Mouse (Mus musculus) kidney, adult 2 months (tissue): Measurements from ENCODE around the gene Plin4. TPM values are rescaled to one million over a fixed set of nuclear protein-coding genes. Genes with fewer than 3 reads are reported as not detected.

Experiments
- DNase-seq: peaks from one replicate; pipeline ENCODE4 v3.0.0; 2021
- H3K27ac ChIP-seq: fragments of 200-500 bp; 2 replicates; pipeline ENCODE4 v1.5.1; 2012; ENCODE audit warnings: low read depth, low read length, control low read depth, inconsistent platforms; ENCODE audit not compliant: insufficient read depth
- H3K27me3 ChIP-seq: fragments of 200-500 bp; replicated peaks from 2 replicates; pipeline ENCODE4 v1.6.1; 2012; ENCODE audit warnings: mild to moderate bottlenecking, moderate library complexity, low read length, inconsistent platforms; ENCODE audit not compliant: control insufficient read depth, insufficient read depth
- H3K36me3 ChIP-seq: fragments of 200-500 bp; 2 replicates; pipeline ENCODE4 v1.6.1; 2012; ENCODE audit warnings: mild to moderate bottlenecking, moderate library complexity, low read length, inconsistent platforms; ENCODE audit not compliant: control insufficient read depth, insufficient read depth
- H3K4me1 ChIP-seq: fragments of 200-500 bp; 2 replicates; pipeline ENCODE4 v1.6.1; 2011; ENCODE audit warnings: low read length; ENCODE audit not compliant: control insufficient read depth, insufficient read depth
- H3K4me3 ChIP-seq: fragments of 200-500 bp; 2 replicates; pipeline ENCODE4 v1.5.1; 2011; ENCODE audit warnings: mild to moderate bottlenecking, low read depth, low read length, control low read depth; ENCODE audit not compliant: insufficient read depth
- CTCF ChIP-seq: fragments of 200-500 bp; conservative IDR thresholded peaks from 2 replicates; pipeline ENCODE4 v1.5.1; 2011; ENCODE audit warnings: low read depth, mild to moderate bottlenecking, control low read depth, low read length, moderate library complexity, mixed read lengths; ENCODE audit not compliant: insufficient read depth, insufficient read length
- POLR2A ChIP-seq: fragments of 200-500 bp; IDR thresholded peaks from one replicate; pipeline ENCODE4 v1.6.1; 2011; ENCODE audit warnings: low read depth, low read length, control low read depth
- WGBS: fragments of 180-500 bp; shearing (Covaris S2); methylation state at CpG from one replicate; pipeline ENCODE4 v1.1.7; 2018; 5-methylcytosine and 5-hydroxymethylcytosine counted together
- polyA plus RNA-seq: library from polyadenylated mRNA; depleted of rRNA; stranded (reverse); fragments of >200 nt; gene quantifications from 2 replicates; pipeline ENCODE4 v1.2.3, GENCODE M21; 2012

Gene Plin4
- polyA plus RNA-seq, 1 experiment: 14.4 TPM

DNA sequence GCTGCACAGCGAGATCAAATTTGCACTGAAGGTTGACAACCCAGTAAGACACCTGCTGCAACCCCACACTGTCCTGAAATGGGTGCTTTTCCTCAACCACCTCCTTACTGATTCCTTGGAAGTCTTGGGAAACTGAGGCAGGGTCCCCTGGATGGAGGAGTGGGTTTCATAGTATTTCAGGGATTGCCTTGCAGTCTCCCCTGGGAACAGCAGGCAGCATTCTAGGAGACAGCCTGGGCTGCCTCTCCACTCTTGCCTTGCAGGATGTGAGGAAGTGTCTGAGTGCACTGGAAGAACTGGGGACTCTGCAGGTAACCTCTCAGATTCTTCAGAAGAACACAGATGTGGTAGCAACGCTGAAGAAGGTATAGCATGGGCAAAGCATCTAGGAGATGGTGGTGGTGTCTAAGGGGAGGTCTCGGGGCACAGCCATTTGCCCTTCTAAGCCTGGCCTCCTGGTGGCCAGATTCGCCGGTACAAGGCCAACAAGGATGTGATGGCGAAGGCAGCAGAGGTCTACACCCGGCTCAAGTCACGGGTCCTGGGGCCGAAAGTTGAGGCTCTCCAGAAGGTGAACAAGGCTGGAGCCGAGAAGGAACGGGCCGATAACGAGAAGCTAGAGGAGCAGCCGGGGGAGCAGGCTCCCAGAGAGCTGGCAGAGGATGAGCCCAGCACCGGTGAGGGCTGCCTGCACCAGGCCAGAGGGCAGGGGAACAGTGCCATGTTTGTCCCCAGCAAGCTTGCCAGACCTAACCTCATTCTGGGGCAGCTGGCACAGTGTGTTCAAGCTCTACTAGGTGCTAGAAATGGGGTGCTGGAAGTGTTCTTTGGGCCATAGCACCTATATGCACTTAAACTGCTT is 10.7 kb downstream of the Plin4 start:
- WGBS: 89% methylated on average over 15 of the region's 15 CpGs
- no peak for TF ChIP-seq POLR2A
- no peak; the same call in 1 of the 2 replicates for TF ChIP-seq CTCF
- DNase-seq: no peak
- no peak overlapping the region for H3K4me3 ChIP-seq
- H3K27me3 ChIP-seq: no peaks in the 10 kb centered on the region
- no peak overlapping the region for H3K27ac ChIP-seq
- H3K36me3 ChIP-seq: peaks cover 3% of the 10 kb centered on the region
- no peaks in the 10 kb centered on the region for H3K4me1 ChIP-seq

- H3K4me1 ChIP-seq: no peaks in the 10 kb centered on the region
- no peak overlapping the region for H3K27ac ChIP-seq
- 91% methylated on average over 8 of the region's 8 CpGs for WGBS
- H3K27me3 ChIP-seq: no peaks in the 10 kb centered on the region
- peaks cover 3% of the 10 kb centered on the region for H3K36me3 ChIP-seq
- no peak for TF ChIP-seq CTCF
- H3K4me3 ChIP-seq: no peak overlapping the region
- no peak for DNase-seq
These were observed 11.4 kb downstream of the Plin4 start for GRCm38 (mm10) chr17:56098180-56098579.

- H3K36me3 ChIP-seq: peaks cover 3% of the 10 kb centered on the region
These were observed 12.7 kb downstream of the Plin4 start for GRCm38 (mm10) chr17:56096883-56097282.

DNA sequence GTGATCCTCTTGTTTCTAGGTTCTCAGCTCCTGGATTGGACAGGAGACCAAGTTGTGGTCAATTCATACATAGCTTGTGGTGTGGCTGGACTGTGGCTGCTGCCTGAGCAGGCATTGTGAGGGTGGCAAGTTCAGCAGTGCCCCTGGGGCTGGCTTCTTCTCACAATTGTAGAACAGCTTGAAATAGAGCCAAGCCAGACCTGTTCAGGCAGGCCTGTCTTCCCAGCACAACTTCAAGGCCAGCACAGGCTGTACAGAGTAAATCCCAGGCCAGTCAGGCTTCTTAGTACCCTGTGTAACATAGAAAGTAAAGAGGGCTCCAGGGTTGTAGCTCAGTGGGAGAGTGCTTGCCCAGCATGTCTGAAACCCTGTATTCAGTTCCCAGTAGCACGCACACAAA is 16.8 kb downstream of the Plin4 start:
- Histone ChIP-seq H3K36me3 (peaks cover 3% of the 10 kb centered on the region), H3K27ac (no peak overlapping the region), H3K4me3 (no peak overlapping the region), H3K4me1 (no peaks in the 10 kb centered on the region), H3K27me3 (no peaks in the 10 kb centered on the region)
- 94% methylated on average over 1 of the region's 1 CpGs for WGBS
- no peak for TF ChIP-seq CTCF
- no peak for TF ChIP-seq POLR2A
- peak; percentile 45 for DNase-seq

More at GRCm38 (mm10) chr17:56096883-56097282, 12.7 kb downstream of the Plin4 start:
- TF ChIP-seq POLR2A (no peak), CTCF (no peak)
- Histone ChIP-seq H3K27ac (no peak overlapping the region), H3K27me3 (no peaks in the 10 kb centered on the region), H3K4me1 (no peaks in the 10 kb centered on the region), H3K4me3 (no peak overlapping the region)
- DNase-seq: no peak
- WGBS: 92% methylated on average over 12 of the region's 12 CpGs

GRCm38 (mm10) chr17:56092312-56092711 is 17.3 kb downstream of the Plin4 start:
- no peaks in the 10 kb centered on the region for H3K4me1 ChIP-seq
- H3K27me3 ChIP-seq: no peaks in the 10 kb centered on the region
- 85% methylated on average over 1 of the region's 1 CpGs for WGBS
- H3K27ac ChIP-seq: no peak overlapping the region
- peaks cover 3% of the 10 kb centered on the region for H3K36me3 ChIP-seq
- TF ChIP-seq POLR2A (no peak), CTCF (no peak)
- DNase-seq: no peak
- H3K4me3 ChIP-seq: no peak overlapping the region

- H3K27ac ChIP-seq: no peak overlapping the region
- H3K4me3 ChIP-seq: no peak overlapping the region
- 10% methylated on average over 8 of the region's 8 CpGs for WGBS
These were observed 28.6 kb downstream of the Plin4 start for GRCm38 (mm10) chr17:56080781-56081585.

DNA sequence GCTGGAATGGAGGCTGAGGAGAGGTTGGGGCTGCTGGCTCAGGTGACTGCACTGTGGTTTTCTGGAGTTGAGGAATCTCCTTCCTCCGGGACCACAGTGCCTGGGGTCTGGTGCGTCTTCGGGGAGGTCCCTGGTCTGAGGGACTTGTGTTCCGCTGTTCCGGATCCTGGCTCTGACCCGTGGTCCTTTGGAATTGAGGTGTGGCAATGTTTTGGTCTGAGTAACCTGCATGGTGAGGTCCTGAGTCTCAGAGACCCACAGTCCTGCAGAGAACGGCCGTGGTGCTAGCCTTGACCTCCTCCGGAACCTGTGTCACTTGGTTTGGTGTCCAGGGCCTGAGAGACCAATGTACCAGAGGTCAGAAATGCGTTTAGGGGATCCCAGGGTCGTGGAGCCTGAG is 29.7 kb downstream of the Plin4 start:
- H3K4me1 ChIP-seq: peaks cover 15% of the 10 kb centered on the region
- H3K27ac ChIP-seq: no peak overlapping the region
- no peak for DNase-seq
- WGBS: 2% methylated on average over 11 of the region's 11 CpGs
- peak overlapping the region; percentile 96 for H3K4me3 ChIP-seq
- TF ChIP-seq POLR2A (no peak), CTCF (no peak)
- H3K36me3 ChIP-seq: no peaks in the 10 kb centered on the region
- no peaks in the 10 kb centered on the region for H3K27me3 ChIP-seq

More at GRCm38 (mm10) chr17:56080781-56081585, 28.6 kb downstream of the Plin4 start:
- peak; percentile 34 for DNase-seq
- H3K4me1 ChIP-seq: peaks cover 15% of the 10 kb centered on the region
- no peak for TF ChIP-seq CTCF
- TF ChIP-seq POLR2A: no peak
- H3K36me3 ChIP-seq: no peaks in the 10 kb centered on the region
- no peaks in the 10 kb centered on the region for H3K27me3 ChIP-seq
